Mouse (Mus musculus) heart, embryonic 15.5 days (tissue): ENCODE measurements around the gene Catsperz. TPM values are rescaled to one million over a fixed set of nuclear protein-coding genes. Genes with fewer than 3 reads are reported as not detected.

Experiments used
- ATAC-seq: fragments of 200-750 bp; cut with Nextera tagmentation; replicated peaks from 2 replicates; pipeline ENCODE4 v1.8.0; 2017; ENCODE audit warnings: low read depth, moderate TSS enrichment; ENCODE audit not compliant: insufficient number of reproducible peaks, insufficient read depth, low FRiP score
- H3K27ac ChIP-seq: fragments of 300-500 bp; sonication (generic); 2 replicates; pipeline ENCODE4 v1.5.1; 2015; ENCODE audit warnings: mild to moderate bottlenecking, inconsistent platforms
- H3K27me3 ChIP-seq: fragments of 300-500 bp; sonication (generic); 2 replicates; pipeline ENCODE4 v1.6.1; 2015; ENCODE audit warnings: inconsistent platforms
- H3K36me3 ChIP-seq: fragments of 300-500 bp; sonication (generic); 2 replicates; pipeline ENCODE4 v1.6.1; 2015; ENCODE audit warnings: mild to moderate bottlenecking, inconsistent platforms
- H3K4me1 ChIP-seq: fragments of 300-500 bp; sonication (generic); replicated peaks from 2 replicates; pipeline ENCODE4 v1.6.1; 2015; ENCODE audit warnings: inconsistent platforms
- H3K4me2 ChIP-seq: fragments of 300-500 bp; sonication (generic); 2 replicates; pipeline ENCODE4 v1.6.1; 2015; ENCODE audit warnings: inconsistent platforms, mild to moderate bottlenecking, moderate library complexity
- H3K4me3 ChIP-seq: fragments of 300-500 bp; sonication (generic); 2 replicates; pipeline ENCODE4 v1.5.1; 2015; ENCODE audit warnings: mild to moderate bottlenecking, inconsistent platforms
- H3K9ac ChIP-seq: fragments of 300-500 bp; sonication (generic); 2 replicates; pipeline ENCODE4 v1.6.1; 2015; ENCODE audit warnings: mild to moderate bottlenecking, inconsistent platforms
- H3K9me3 ChIP-seq: fragments of 300-500 bp; sonication (generic); replicated peaks from 2 replicates; pipeline ENCODE4 v1.6.1; 2016; ENCODE audit warnings: inconsistent platforms
- WGBS: fragments of 180-500 bp; shearing (Covaris S2); methylation state at CpG from one replicate; pipeline ENCODE4 v1.1.7; 2015; ENCODE audit warnings: mixed read lengths; 5-methylcytosine and 5-hydroxymethylcytosine counted together
- polyA plus RNA-seq: library from polyadenylated mRNA; unstranded; fragments of >200 nt; fragmentation: Nextera tagmentation; extraction: Ambion mirVana; gene quantifications from 2 replicates; pipeline ENCODE4 v1.2.1, GENCODE M21; 2015

Catsperz gene
- polyA plus RNA-seq, 1 experiment from 2014 or later, result 1.9 TPM

GRCm38 (mm10) chr19:6955424-6955823, 30.2 kb upstream of the Catsperz start:
- H3K4me2 ChIP-seq, result 0 out of 2 replicates have a peak overlapping the region, but pooled peaks have one; percentile 5
- peaks cover 49% of the 10 kb centered on the region; the same call in 1 of the 2 replicates for H3K36me3 ChIP-seq
- no peak; the same call in 1 of the 2 replicates for ATAC-seq
- H3K9ac ChIP-seq, result 0 out of 2 replicates have a peak overlapping the region, but pooled peaks have one; percentile 14
- peaks cover 43% of the 10 kb centered on the region for H3K4me1 ChIP-seq
- H3K27me3 ChIP-seq, result no peaks in the 10 kb centered on the region
- no peak overlapping the region for H3K4me3 ChIP-seq
- WGBS, result 40% methylated on average over 7 of the region's 7 CpGs
- H3K27ac ChIP-seq, result peak overlapping the region; percentile 45
- no peaks in the 10 kb centered on the region for H3K9me3 ChIP-seq

- no peak for ATAC-seq
- WGBS, result 56% methylated on average over 9 of the region's 9 CpGs
- H3K9me3 ChIP-seq, result no peaks in the 10 kb centered on the region
- H3K4me1 ChIP-seq, result peaks cover 50% of the 10 kb centered on the region
- no peak overlapping the region for H3K9ac ChIP-seq
- no peaks in the 10 kb centered on the region for H3K27me3 ChIP-seq
- no peak overlapping the region for H3K4me2 ChIP-seq
- peaks cover 36% of the 10 kb centered on the region; the same call in 1 of the 2 replicates for H3K36me3 ChIP-seq
- no peak overlapping the region for H3K4me3 ChIP-seq
- no peak overlapping the region; the same call in 1 of the 2 replicates for H3K27ac ChIP-seq
Observed at GRCm38 (mm10) chr19:6954046-6954445, 28.9 kb upstream of the Catsperz start.

GRCm38 (mm10) chr19:6952712-6953037, 27.5 kb upstream of the Catsperz start:
- H3K27ac ChIP-seq, result peak overlapping the region; percentile 99
- peak overlapping the region; percentile 83 for H3K4me2 ChIP-seq
- H3K36me3 ChIP-seq, result peaks cover 23% of the 10 kb centered on the region; the same call in 1 of the 2 replicates
- no peak for ATAC-seq
- no peaks in the 10 kb centered on the region for H3K27me3 ChIP-seq
- H3K9me3 ChIP-seq, result no peaks in the 10 kb centered on the region
- H3K4me3 ChIP-seq, result peak overlapping the region; percentile 70
- H3K9ac ChIP-seq, result peak overlapping the region; percentile 83; the same call in 1 of the 2 replicates
- 4% methylated on average over 3 of the region's 3 CpGs for WGBS
- H3K4me1 ChIP-seq, result peaks cover 50% of the 10 kb centered on the region

GRCm38 (mm10) chr19:6951994-6952711, 27.0 kb upstream of the Catsperz start:
- WGBS, result 1% methylated on average over 31 of the region's 31 CpGs
- Histone ChIP-seq H3K4me3 (peak overlapping the region; percentile 70), H3K36me3 (peaks cover 18% of the 10 kb centered on the region; the same call in 1 of the 2 replicates), H3K9me3 (no peaks in the 10 kb centered on the region), H3K27ac (peak overlapping the region; percentile 99), H3K4me2 (peak overlapping the region; percentile 83), H3K4me1 (peaks cover 50% of the 10 kb centered on the region), H3K9ac (peak overlapping the region; percentile 83), H3K27me3 (no peaks in the 10 kb centered on the region)
- ATAC-seq, result peak; percentile 57

GRCm38 (mm10) chr19:6951381-6951968, 26.3 kb upstream of the Catsperz start:
- peak overlapping the region; percentile 99 for H3K27ac ChIP-seq
- WGBS, result under 1% methylated on average over 35 of the region's 35 CpGs
- H3K27me3 ChIP-seq, result no peaks in the 10 kb centered on the region
- peaks cover 49% of the 10 kb centered on the region for H3K4me1 ChIP-seq
- peak overlapping the region; percentile 83 for H3K4me2 ChIP-seq
- peaks cover 17% of the 10 kb centered on the region; the same call in 1 of the 2 replicates for H3K36me3 ChIP-seq
- no peaks in the 10 kb centered on the region for H3K9me3 ChIP-seq
- peak overlapping the region; percentile 83 for H3K9ac ChIP-seq
- peak overlapping the region; percentile 70 for H3K4me3 ChIP-seq
- peak; percentile 74 for ATAC-seq

GRCm38 (mm10) chr19:6950613-6951153, 25.5 kb upstream of the Catsperz start:
- peak overlapping the region; percentile 83 for H3K4me2 ChIP-seq
- no peaks in the 10 kb centered on the region for H3K9me3 ChIP-seq
- peak; percentile 19 for ATAC-seq
- WGBS, result under 1% methylated on average over 28 of the region's 28 CpGs
- peaks cover 22% of the 10 kb centered on the region; the same call in 1 of the 2 replicates for H3K36me3 ChIP-seq
- peak overlapping the region; percentile 70 for H3K4me3 ChIP-seq
- peak overlapping the region; percentile 83 for H3K9ac ChIP-seq
- H3K27me3 ChIP-seq, result no peaks in the 10 kb centered on the region
- H3K4me1 ChIP-seq, result peaks cover 42% of the 10 kb centered on the region
- H3K27ac ChIP-seq, result peak overlapping the region; percentile 99

GRCm38 (mm10) chr19:6949951-6950350, 24.8 kb upstream of the Catsperz start:
- H3K4me1 ChIP-seq, result peaks cover 35% of the 10 kb centered on the region
- H3K4me2 ChIP-seq, result peak overlapping the region; percentile 83
- WGBS, result 62% methylated on average over 5 of the region's 5 CpGs
- H3K4me3 ChIP-seq, result peak overlapping the region; percentile 70
- ATAC-seq, result no peak
- peaks cover 18% of the 10 kb centered on the region; the same call in 1 of the 2 replicates for H3K36me3 ChIP-seq
- H3K9ac ChIP-seq, result peak overlapping the region; percentile 83; the same call in 1 of the 2 replicates
- H3K9me3 ChIP-seq, result no peaks in the 10 kb centered on the region
- peak overlapping the region; percentile 99 for H3K27ac ChIP-seq
- no peaks in the 10 kb centered on the region for H3K27me3 ChIP-seq

- no peaks in the 10 kb centered on the region for H3K9me3 ChIP-seq
- WGBS, result 89% methylated on average over 5 of the region's 5 CpGs
- ATAC-seq, result no peak
- no peak overlapping the region for H3K9ac ChIP-seq
- H3K4me2 ChIP-seq, result no peak overlapping the region
- peaks cover 14% of the 10 kb centered on the region; the same call in 1 of the 2 replicates for H3K36me3 ChIP-seq
- no peaks in the 10 kb centered on the region for H3K27me3 ChIP-seq
- peaks cover 31% of the 10 kb centered on the region for H3K4me1 ChIP-seq
- H3K27ac ChIP-seq, result no peak overlapping the region; the same call in 1 of the 2 replicates
- no peak overlapping the region for H3K4me3 ChIP-seq
Observed at GRCm38 (mm10) chr19:6949532-6949931, 24.4 kb upstream of the Catsperz start.

- Histone ChIP-seq H3K4me2 (no peak overlapping the region), H3K36me3 (0 out of 2 replicates have a peak, but pooled peaks cover 14% of the 10 kb centered on the region), H3K4me1 (peaks cover 25% of the 10 kb centered on the region), H3K27ac (no peak overlapping the region), H3K9ac (no peak overlapping the region), H3K4me3 (no peak overlapping the region), H3K27me3 (no peaks in the 10 kb centered on the region), H3K9me3 (no peaks in the 10 kb centered on the region)
- ATAC-seq, result no peak
- 77% methylated on average over 4 of the region's 4 CpGs for WGBS
Observed at GRCm38 (mm10) chr19:6948186-6948585, 23.0 kb upstream of the Catsperz start.

GRCm38 (mm10) chr19:6947742-6948141, 22.6 kb upstream of the Catsperz start:
- Histone ChIP-seq H3K27ac (no peak overlapping the region), H3K36me3 (0 out of 2 replicates have a peak, but pooled peaks cover 14% of the 10 kb centered on the region), H3K27me3 (no peaks in the 10 kb centered on the region), H3K4me2 (no peak overlapping the region), H3K4me3 (no peak overlapping the region), H3K9me3 (no peaks in the 10 kb centered on the region), H3K4me1 (peaks cover 25% of the 10 kb centered on the region), H3K9ac (no peak overlapping the region)
- no peak for ATAC-seq
- WGBS, result 65% methylated on average over 4 of the region's 4 CpGs

GRCm38 (mm10) chr19:6943709-6944108, 18.5 kb upstream of the Catsperz start:
- 92% methylated on average over 6 of the region's 6 CpGs for whole genome bisulfite sequencing
- Histone ChIP-seq H3K4me2 (no peak overlapping the region), H3K27me3 (no peaks in the 10 kb centered on the region), H3K9ac (no peak overlapping the region), H3K4me1 (peaks cover 28% of the 10 kb centered on the region), H3K4me3 (no peak overlapping the region), H3K9me3 (no peaks in the 10 kb centered on the region), H3K27ac (no peak overlapping the region), H3K36me3 (0 out of 2 replicates have a peak, but pooled peaks cover 14% of the 10 kb centered on the region)
- no peak for ATAC-seq
